Mouse (Mus musculus) limb, embryonic 14.5 days (tissue): ENCODE measurements around the gene Cops7b. TPM values are rescaled to one million over a fixed set of nuclear protein-coding genes. Genes with fewer than 3 reads are reported as not detected.

Experiments used
- ATAC-seq: fragments of 200-750 bp; cut with Nextera tagmentation; 2 replicates; pipeline ENCODE4 v1.8.0; 2017; ENCODE audit warnings: low read depth, moderate number of reproducible peaks, moderate TSS enrichment; ENCODE audit not compliant: low FRiP score
- DNase-seq: peaks from one replicate; pipeline ENCODE4 v3.0.0-alpha.2; 2015; ENCODE audit warnings: low spot score
- H3K27ac ChIP-seq: fragments of 300-500 bp; sonication (generic); replicated peaks from 2 replicates; pipeline ENCODE4 v1.5.1; 2014; ENCODE audit warnings: low read depth, mild to moderate bottlenecking, low read length, moderate library complexity, mixed read lengths
- H3K27me3 ChIP-seq: fragments of 300-500 bp; sonication (generic); 2 replicates; pipeline ENCODE4 v1.6.1; 2014; ENCODE audit warnings: low read length, mixed read lengths; ENCODE audit not compliant: control insufficient read depth, insufficient read depth
- H3K36me3 ChIP-seq: fragments of 300-500 bp; sonication (generic); 2 replicates; pipeline ENCODE4 v1.6.1; 2014; ENCODE audit warnings: mild to moderate bottlenecking, low read length, moderate library complexity, mixed read lengths; ENCODE audit not compliant: control insufficient read depth, insufficient read depth
- H3K4me1 ChIP-seq: fragments of 300-500 bp; sonication (generic); 2 replicates; pipeline ENCODE4 v1.6.1; 2014; ENCODE audit warnings: antibody characterized with exemption, low read length, mixed read lengths; ENCODE audit not compliant: control insufficient read depth, insufficient read depth
- H3K4me2 ChIP-seq: fragments of 300-500 bp; sonication (generic); replicated peaks from 2 replicates; pipeline ENCODE4 v1.6.1; 2014; ENCODE audit warnings: low read depth, mild to moderate bottlenecking, low read length, moderate library complexity; ENCODE audit not compliant: severe bottlenecking
- H3K4me3 ChIP-seq: fragments of 300-500 bp; sonication (generic); replicated peaks from 2 replicates; pipeline ENCODE4 v1.5.1; 2014; ENCODE audit warnings: low read length
- H3K9ac ChIP-seq: fragments of 300-500 bp; sonication (generic); 2 replicates; pipeline ENCODE4 v1.6.1; 2014; ENCODE audit warnings: mild to moderate bottlenecking, low read depth, low read length, moderate library complexity; ENCODE audit not compliant: severe bottlenecking
- H3K9me3 ChIP-seq: fragments of 300-500 bp; sonication (generic); 2 replicates; pipeline ENCODE4 v1.6.1; 2016; ENCODE audit warnings: low read length; ENCODE audit not compliant: control insufficient read depth
- POLR2A ChIP-seq: fragments of 200-500 bp; IDR thresholded peaks from 2 replicates; pipeline ENCODE4 v1.8.0; 2012; ENCODE audit warnings: inconsistent platforms, mild to moderate bottlenecking, moderate library complexity, borderline replicate concordance; ENCODE audit not compliant: insufficient read depth, insufficient read length; ENCODE audit errors: extremely low read depth
- WGBS: fragments of 180-500 bp; shearing (Covaris S2); extraction: QIAGEN DNeasy Blood & Tissue Kit; methylation state at CpG from one replicate; pipeline ENCODE4 v1.1.7; 2014; 5-methylcytosine and 5-hydroxymethylcytosine counted together
- polyA plus RNA-seq, 2 experiments: library from polyadenylated mRNA; depleted of rRNA in 1 of 2; stranded (reverse) in 1 of 2; unstranded in 1 of 2; fragments of >200 nt; fragmentation: Nextera tagmentation in 1 of 2; extraction: Ambion mirVana in 1 of 2; gene quantifications; 2 replicates each; pipeline versions ENCODE4 v1.2.1 to v1.2.3; 2012 to 2014

Cops7b gene
- polyA plus RNA-seq, 2 experiments = 35.6 to 62.1 TPM

DNA sequence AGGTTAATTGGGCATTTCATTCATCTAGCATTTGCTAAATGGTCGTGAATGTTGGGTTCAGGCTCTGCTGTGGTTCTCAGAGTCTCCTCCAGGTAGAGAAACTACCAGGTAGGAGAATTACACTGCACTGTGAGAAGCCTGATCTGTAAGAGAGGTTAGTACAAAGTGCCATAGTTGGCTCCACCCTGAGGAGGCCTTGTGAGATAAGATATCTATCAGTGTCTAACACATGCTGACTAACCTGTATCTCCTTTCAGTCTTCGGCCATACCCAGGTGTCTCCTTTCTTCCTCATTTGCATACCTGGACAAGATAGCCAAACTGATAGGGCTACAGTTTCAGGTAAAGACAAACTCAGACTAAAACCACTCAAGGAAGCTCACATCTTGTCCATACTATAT is 20.0 kb upstream of the Cops7b start:
- Histone ChIP-seq H3K4me1 (no peaks in the 10 kb centered on the region), H3K27me3 (no peaks in the 10 kb centered on the region), H3K27ac (no peak overlapping the region), H3K9ac (no peak overlapping the region), H3K4me2 (no peak overlapping the region), H3K4me3 (no peak overlapping the region), H3K36me3 (peaks cover 21% of the 10 kb centered on the region), H3K9me3 (no peaks in the 10 kb centered on the region)
- TF ChIP-seq POLR2A = no peak
- 84% methylated on average over 2 of the region's 2 CpGs for WGBS
- no peak for DNase-seq
- no peak for ATAC-seq

DNA sequence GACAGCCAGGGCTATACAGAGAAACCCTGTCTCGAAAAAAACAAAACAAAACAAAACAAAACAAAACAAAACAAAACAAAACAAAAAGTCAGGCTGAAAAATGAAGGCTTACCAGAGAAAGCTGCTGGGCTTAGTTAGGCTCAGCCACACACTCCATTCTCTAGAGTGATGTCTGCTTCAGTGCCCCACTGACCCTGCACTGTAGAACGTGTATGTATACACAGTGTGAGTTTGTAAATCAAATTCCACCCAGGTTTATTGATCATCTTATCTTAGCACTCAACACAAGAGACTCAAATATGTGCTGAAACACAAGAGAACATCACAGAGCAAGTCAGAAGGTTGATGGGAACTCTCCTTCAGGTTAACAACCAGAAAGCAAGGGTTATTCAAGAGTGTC is 14.3 kb upstream of the Cops7b start:
- no peak for TF ChIP-seq POLR2A
- Histone ChIP-seq H3K4me1 (no peaks in the 10 kb centered on the region), H3K4me3 (no peak overlapping the region), H3K27me3 (no peaks in the 10 kb centered on the region), H3K27ac (no peak overlapping the region), H3K4me2 (no peak overlapping the region), H3K9me3 (no peaks in the 10 kb centered on the region), H3K36me3 (peaks cover 12% of the 10 kb centered on the region), H3K9ac (no peak overlapping the region)
- no peak for ATAC-seq
- 85% methylated on average over 2 of the region's 2 CpGs for WGBS
- no peak for DNase-seq

DNA sequence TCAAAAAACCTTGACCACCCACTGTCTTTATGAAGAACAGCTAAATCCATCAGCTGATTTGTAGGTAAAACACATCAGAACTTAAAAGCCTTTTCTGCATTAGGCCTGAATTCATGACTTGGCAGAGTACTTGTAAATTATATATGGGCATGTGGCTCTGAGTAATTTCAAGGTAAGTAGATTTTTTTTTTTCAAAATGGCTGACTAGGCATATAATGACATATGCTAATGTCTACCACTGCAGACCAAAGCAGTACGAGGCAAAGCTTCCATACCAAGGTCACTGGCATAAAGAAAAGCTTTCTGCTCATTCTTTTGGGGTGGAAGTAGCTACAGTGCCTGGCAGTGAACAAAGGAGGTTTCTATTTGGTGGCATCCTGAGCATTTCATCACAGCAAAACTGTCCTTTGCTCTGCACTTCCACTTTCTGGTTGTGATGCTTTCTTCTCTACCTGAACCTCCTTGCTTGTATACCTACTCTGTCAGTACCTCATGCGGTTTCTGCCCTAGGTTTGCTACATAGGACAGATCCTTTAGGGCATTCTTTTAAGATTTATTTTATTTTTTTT is 13.3 kb upstream of the Cops7b start:
- no peaks in the 10 kb centered on the region for H3K4me1 ChIP-seq
- WGBS = 89% methylated on average over 2 of the region's 2 CpGs
- TF ChIP-seq POLR2A = no peak
- no peak for DNase-seq
- H3K4me2 ChIP-seq = no peak overlapping the region
- peaks cover 3% of the 10 kb centered on the region; the same call in 1 of the 2 replicates for H3K36me3 ChIP-seq
- no peak overlapping the region for H3K4me3 ChIP-seq
- no peaks in the 10 kb centered on the region for H3K27me3 ChIP-seq
- H3K9ac ChIP-seq = no peak overlapping the region
- ATAC-seq = no peak
- H3K27ac ChIP-seq = no peak overlapping the region
- no peaks in the 10 kb centered on the region for H3K9me3 ChIP-seq

DNA sequence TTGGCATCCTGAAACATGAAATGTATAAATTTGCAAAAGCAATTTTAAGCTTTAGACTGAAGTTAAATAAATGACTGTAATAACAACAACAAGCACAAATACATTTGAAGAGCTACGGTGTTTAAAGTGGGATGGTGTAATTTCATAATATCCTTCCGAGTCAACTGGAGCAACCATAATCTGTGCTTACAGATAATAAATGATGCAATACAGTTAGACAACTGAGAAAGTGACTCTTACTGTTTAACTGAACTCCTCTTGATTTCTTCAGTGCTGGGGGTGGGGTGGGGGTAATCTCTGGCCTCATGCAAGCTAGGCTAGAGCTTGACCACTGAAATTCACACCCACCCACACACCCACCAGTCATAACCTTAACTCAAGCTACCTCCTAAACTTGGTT is 11.3 kb upstream of the Cops7b start:
- Histone ChIP-seq H3K9ac (no peak overlapping the region), H3K4me1 (no peaks in the 10 kb centered on the region), H3K27ac (no peak overlapping the region), H3K4me2 (no peak overlapping the region), H3K9me3 (no peaks in the 10 kb centered on the region), H3K36me3 (no peaks in the 10 kb centered on the region), H3K4me3 (no peak overlapping the region), H3K27me3 (no peaks in the 10 kb centered on the region)
- DNase-seq (no peak), ATAC-seq (no peak)
- no peak for TF ChIP-seq POLR2A
- 97% methylated on average over 2 of the region's 2 CpGs for WGBS

DNA sequence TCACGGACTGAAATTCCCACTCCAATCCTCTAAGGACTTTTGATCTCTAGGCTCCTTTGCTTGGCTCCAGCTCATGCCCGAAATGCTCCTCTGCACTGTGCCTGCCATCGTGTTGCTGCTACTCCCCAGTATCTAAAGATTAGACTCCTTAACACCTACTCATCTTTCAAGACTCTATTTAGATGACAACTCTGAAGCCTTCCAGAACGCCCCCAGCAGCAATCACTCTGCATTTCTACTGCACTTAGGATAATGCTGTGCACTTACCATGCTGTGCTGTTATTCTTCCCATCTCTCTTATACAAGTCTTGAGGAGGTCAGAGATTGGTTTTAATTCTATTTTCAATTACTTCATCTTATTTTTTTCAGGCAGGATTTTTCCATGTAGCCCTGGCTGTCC is 10.8 kb upstream of the Cops7b start:
- ATAC-seq = no peak
- no peak for TF ChIP-seq POLR2A
- H3K9ac ChIP-seq = no peak overlapping the region
- H3K36me3 ChIP-seq = no peaks in the 10 kb centered on the region
- H3K4me1 ChIP-seq = no peaks in the 10 kb centered on the region
- H3K4me2 ChIP-seq = no peak overlapping the region
- H3K27ac ChIP-seq = no peak overlapping the region
- no peaks in the 10 kb centered on the region for H3K9me3 ChIP-seq
- H3K4me3 ChIP-seq = no peak overlapping the region
- H3K27me3 ChIP-seq = no peaks in the 10 kb centered on the region
- 81% methylated on average over 4 of the region's 4 CpGs for WGBS
- no peak for DNase-seq

DNA sequence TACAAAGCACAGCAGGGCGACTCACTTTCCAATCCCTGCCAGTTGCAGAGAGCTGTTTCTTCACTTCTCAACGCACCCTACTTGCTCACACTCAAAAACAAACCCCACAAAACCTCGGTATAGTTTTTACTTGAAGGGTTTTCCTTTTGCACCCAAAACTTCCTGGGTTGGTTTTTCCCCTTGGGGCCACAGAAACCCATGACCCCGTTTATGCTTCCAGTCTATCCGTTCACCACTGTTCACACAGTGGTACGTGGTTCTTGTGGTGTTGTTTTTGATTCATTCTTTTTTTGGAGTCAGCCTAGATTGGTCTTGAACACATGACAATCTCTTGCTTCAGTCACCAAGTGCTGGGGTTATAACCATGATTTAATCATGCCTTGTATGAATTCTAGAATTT is 2.3 kb upstream of the Cops7b start:
- Histone ChIP-seq H3K27me3 (no peaks in the 10 kb centered on the region), H3K9me3 (no peaks in the 10 kb centered on the region), H3K4me3 (no peak overlapping the region), H3K9ac (no peak overlapping the region), H3K4me2 (no peak overlapping the region), H3K36me3 (0 out of 2 replicates have a peak, but pooled peaks cover 3% of the 10 kb centered on the region), H3K4me1 (0 out of 2 replicates have a peak, but pooled peaks cover 6% of the 10 kb centered on the region), H3K27ac (no peak overlapping the region)
- DNase-seq (no peak), ATAC-seq (no peak)
- TF ChIP-seq POLR2A = no peak
- 85% methylated on average over 6 of the region's 6 CpGs for WGBS
